Mouse (Mus musculus): ENCODE data around the gene Slc22a7.

- TF ChIP-seq EP300 (IDR thresholded peaks at IDR 0.05; ENCODE audit: low read depth) (no peak), CTCF (IDR thresholded peaks at IDR 0.05; ENCODE audit: low read depth) (no peak)
These were observed 16.9 kb upstream of the Slc22a7 start for GRCm38 (mm10) chr17:46455110-46455691.

Measured in liver, postnatal 0 days (tissue).